24 mouse cellular contexts compared by ENCODE assay signal in genomic region chr5:43300076-43300475, GRCm38 (mm10).
"Had no signal": no experiment of that assay in that cellular context is flagged by ENCODE, and none has a peak within 500 bp of the region (broad histone marks: within the 10 kb centered on the region; RNA-seq: fewer than 3 reads in every experiment).

No protein-coding gene starts in this region.

- H3K4me1 ChIP-seq: hindbrain, embryonic 13.5 days; hindbrain, embryonic 15.5 days; kidney, embryonic 15.5 days; limb, embryonic 13.5 days; limb, embryonic 15.5 days; liver, embryonic 12.5 days had no signal

- DNase-seq: gastrocnemius, postnatal 14 days; gastrocnemius, postnatal 36 days; heart, adult 2 months; heart, postnatal 14 days; heart, postnatal 36 days; kidney, adult 11 months; kidney, adult 2 months; kidney, adult 9 months; kidney, postnatal 14 days; kidney, postnatal 36 days; layer of hippocampus, adult 9-11 months; layer of hippocampus, postnatal 36 days; left cerebral cortex, postnatal 4 days had no signal

- H3K36me3 ChIP-seq: heart, embryonic 10.5 days; heart, embryonic 12.5 days; hindbrain, embryonic 13.5 days; hindbrain, embryonic 15.5 days; kidney, embryonic 15.5 days; limb, embryonic 13.5 days; limb, embryonic 15.5 days; liver, embryonic 12.5 days had no signal

- H3K9me3 ChIP-seq: heart, embryonic 10.5 days; heart, embryonic 12.5 days; hindbrain, embryonic 13.5 days; hindbrain, embryonic 15.5 days; kidney, embryonic 15.5 days; limb, embryonic 13.5 days; limb, embryonic 15.5 days; liver, embryonic 12.5 days had no signal

- H3K27ac ChIP-seq: heart, adult 2 months; heart, embryonic 10.5 days; hindbrain, embryonic 13.5 days; hindbrain, embryonic 15.5 days; hindbrain, postnatal 0 days; kidney, embryonic 15.5 days; kidney, postnatal 0 days; limb, embryonic 13.5 days; limb, embryonic 15.5 days; liver, embryonic 12.5 days; liver, embryonic 14.5 days had no signal

- H3K9ac ChIP-seq: heart, embryonic 12.5 days; hindbrain, embryonic 13.5 days; hindbrain, embryonic 15.5 days; kidney, embryonic 15.5 days; limb, embryonic 13.5 days; limb, embryonic 15.5 days; liver, embryonic 12.5 days; liver, embryonic 14.5 days had no signal

- H3K27me3 ChIP-seq: heart, embryonic 12.5 days; hindbrain, embryonic 13.5 days; hindbrain, embryonic 15.5 days; kidney, embryonic 15.5 days; limb, embryonic 13.5 days; limb, embryonic 15.5 days; liver, embryonic 12.5 days had no signal

- H3K4me3 ChIP-seq: heart, adult 2 months; heart, embryonic 10.5 days; heart, embryonic 12.5 days; hindbrain, embryonic 13.5 days; hindbrain, embryonic 15.5 days; kidney, embryonic 15.5 days; limb, embryonic 13.5 days; limb, embryonic 15.5 days; liver, embryonic 12.5 days had no signal
